Mouse (Mus musculus): ENCODE results near the gene Gm21976. TPM values are rescaled to one million over a fixed set of nuclear protein-coding genes. Genes with fewer than 3 reads are reported as not detected.
A peak's percentile ranks its signal among the peaks of the same experiment; 100 is the strongest.

Gm21976 gene
- polyA plus RNA-seq, 1 experiment: not detected

GRCm38 (mm10) chr13:98290719-98291118 is 11.0 kb downstream of the Gm21976 start:
- no peaks in the 10 kb centered on the region for H3K4me1 ChIP-seq (ENCODE audit: control insufficient read depth, insufficient read depth, low read length)
- TF ChIP-seq POLR2A (IDR thresholded peaks at IDR 0.05; ENCODE audit: insufficient read depth, low read depth, low read length) (no peak), CTCF (IDR thresholded peaks at IDR 0.05; ENCODE audit: insufficient read depth, low read depth, low read length) (no peak)
- 46% methylated on average over 2 of the region's 2 CpGs for WGBS
- H3K27ac ChIP-seq (ENCODE audit: insufficient read depth, low read depth, low read length): no peak overlapping the region
- no peak overlapping the region for H3K4me3 ChIP-seq (ENCODE audit: insufficient read depth, low read depth, low read length)

- TF ChIP-seq CTCF (IDR thresholded peaks at IDR 0.05; ENCODE audit: insufficient read depth, low read depth, low read length) (no peak), POLR2A (IDR thresholded peaks at IDR 0.05; ENCODE audit: insufficient read depth, low read depth, low read length) (no peak)
- 90% methylated on average over 8 of the region's 8 CpGs for WGBS
- peaks cover 4% of the 10 kb centered on the region; the same call in 1 of the 2 replicates for H3K4me1 ChIP-seq (ENCODE audit: control insufficient read depth, insufficient read depth, low read length)
- no peak overlapping the region for H3K4me3 ChIP-seq (ENCODE audit: insufficient read depth, low read depth, low read length)
- no peak overlapping the region for H3K27ac ChIP-seq (ENCODE audit: insufficient read depth, low read depth, low read length)
Observed at GRCm38 (mm10) chr13:98291712-98292111, 12.0 kb downstream of the Gm21976 start.

GRCm38 (mm10) chr13:98296072-98296471 is 16.4 kb downstream of the Gm21976 start:
- Histone ChIP-seq H3K4me3 (ENCODE audit: insufficient read depth, low read depth, low read length) (no peak overlapping the region), H3K27ac (ENCODE audit: insufficient read depth, low read depth, low read length) (no peak overlapping the region), H3K4me1 (ENCODE audit: control insufficient read depth, insufficient read depth, low read length) (peaks cover 4% of the 10 kb centered on the region; the same call in 1 of the 2 replicates)
- no peak for TF ChIP-seq POLR2A (IDR thresholded peaks at IDR 0.05; ENCODE audit: insufficient read depth, low read depth, low read length)
- no peak for TF ChIP-seq CTCF (IDR thresholded peaks at IDR 0.05; ENCODE audit: insufficient read depth, low read depth, low read length)
- WGBS: 40% methylated on average over 5 of the region's 5 CpGs

GRCm38 (mm10) chr13:98297883-98298482 is 18.3 kb downstream of the Gm21976 start:
- TF ChIP-seq CTCF (IDR thresholded peaks at IDR 0.05; ENCODE audit: insufficient read depth, low read depth, low read length): no peak
- no peak for TF ChIP-seq POLR2A (IDR thresholded peaks at IDR 0.05; ENCODE audit: insufficient read depth, low read depth, low read length)
- H3K27ac ChIP-seq (ENCODE audit: insufficient read depth, low read depth, low read length): no peak overlapping the region
- WGBS: 92% methylated on average over 6 of the region's 6 CpGs

GRCm38 (mm10) chr13:98298833-98299758 is 19.4 kb downstream of the Gm21976 start:
- no peak for TF ChIP-seq POLR2A (IDR thresholded peaks at IDR 0.05; ENCODE audit: insufficient read depth, low read depth, low read length)
- 0 out of 2 replicates have a peak, but pooled peaks have one; percentile 26 for TF ChIP-seq CTCF (IDR thresholded peaks at IDR 0.05; ENCODE audit: insufficient read depth, low read depth, low read length)
- no peak overlapping the region for H3K27ac ChIP-seq (ENCODE audit: insufficient read depth, low read depth, low read length)

More at GRCm38 (mm10) chr13:98297883-98298482, 18.3 kb downstream of the Gm21976 start:
- Histone ChIP-seq H3K4me1 (ENCODE audit: control insufficient read depth, insufficient read depth, low read length) (peaks cover 4% of the 10 kb centered on the region; the same call in 1 of the 2 replicates), H3K4me3 (ENCODE audit: insufficient read depth, low read depth, low read length) (no peak overlapping the region)

GRCm38 (mm10) chr13:98305257-98305656 is 25.6 kb downstream of the Gm21976 start:
- Histone ChIP-seq H3K4me3 (ENCODE audit: insufficient read depth, low read depth, low read length) (no peak overlapping the region), H3K4me1 (ENCODE audit: control insufficient read depth, insufficient read depth, low read length) (peaks cover 5% of the 10 kb centered on the region; the same call in 1 of the 2 replicates), H3K27ac (ENCODE audit: insufficient read depth, low read depth, low read length) (no peak overlapping the region)
- 91% methylated on average over 9 of the region's 9 CpGs for WGBS
- no peak for TF ChIP-seq CTCF (IDR thresholded peaks at IDR 0.05; ENCODE audit: insufficient read depth, low read depth, low read length)
- TF ChIP-seq POLR2A (IDR thresholded peaks at IDR 0.05; ENCODE audit: insufficient read depth, low read depth, low read length): no peak

More at GRCm38 (mm10) chr13:98298833-98299758, 19.4 kb downstream of the Gm21976 start:
- WGBS: 39% methylated on average over 21 of the region's 21 CpGs
- H3K4me1 ChIP-seq (ENCODE audit: control insufficient read depth, insufficient read depth, low read length): peaks cover 4% of the 10 kb centered on the region; the same call in 1 of the 2 replicates
- no peak overlapping the region for H3K4me3 ChIP-seq (ENCODE audit: insufficient read depth, low read depth, low read length)

GRCm38 (mm10) chr13:98306393-98306792 is 26.7 kb downstream of the Gm21976 start:
- H3K27ac ChIP-seq (ENCODE audit: insufficient read depth, low read depth, low read length): peak overlapping the region; percentile 45; the same call in 1 of the 2 replicates
- TF ChIP-seq CTCF (IDR thresholded peaks at IDR 0.05; ENCODE audit: insufficient read depth, low read depth, low read length): no peak
- TF ChIP-seq POLR2A (IDR thresholded peaks at IDR 0.05; ENCODE audit: insufficient read depth, low read depth, low read length): no peak
- no peak overlapping the region for H3K4me3 ChIP-seq (ENCODE audit: insufficient read depth, low read depth, low read length)
- H3K4me1 ChIP-seq (ENCODE audit: control insufficient read depth, insufficient read depth, low read length): peaks cover 5% of the 10 kb centered on the region; the same call in 1 of the 2 replicates
- 21% methylated on average over 5 of the region's 5 CpGs for WGBS

GRCm38 (mm10) chr13:98306852-98307475 is 27.3 kb downstream of the Gm21976 start:
- TF ChIP-seq CTCF (IDR thresholded peaks at IDR 0.05; ENCODE audit: insufficient read depth, low read depth, low read length) (no peak), POLR2A (IDR thresholded peaks at IDR 0.05; ENCODE audit: insufficient read depth, low read depth, low read length) (no peak)
- Histone ChIP-seq H3K27ac (ENCODE audit: insufficient read depth, low read depth, low read length) (no peak overlapping the region), H3K4me1 (ENCODE audit: control insufficient read depth, insufficient read depth, low read length) (peaks cover 5% of the 10 kb centered on the region; the same call in 1 of the 2 replicates), H3K4me3 (ENCODE audit: insufficient read depth, low read depth, low read length) (no peak overlapping the region)
- WGBS: 39% methylated on average over 14 of the region's 14 CpGs
